Mouse (Mus musculus): Measurements from ENCODE around the gene Slc22a23. TPM values are rescaled to one million over a fixed set of nuclear protein-coding genes. Genes with fewer than 3 reads are reported as not detected.

Gene Slc22a23
- total RNA-seq, 2 experiments from 2014 or later = 7.8 to 8.9 TPM

DNA sequence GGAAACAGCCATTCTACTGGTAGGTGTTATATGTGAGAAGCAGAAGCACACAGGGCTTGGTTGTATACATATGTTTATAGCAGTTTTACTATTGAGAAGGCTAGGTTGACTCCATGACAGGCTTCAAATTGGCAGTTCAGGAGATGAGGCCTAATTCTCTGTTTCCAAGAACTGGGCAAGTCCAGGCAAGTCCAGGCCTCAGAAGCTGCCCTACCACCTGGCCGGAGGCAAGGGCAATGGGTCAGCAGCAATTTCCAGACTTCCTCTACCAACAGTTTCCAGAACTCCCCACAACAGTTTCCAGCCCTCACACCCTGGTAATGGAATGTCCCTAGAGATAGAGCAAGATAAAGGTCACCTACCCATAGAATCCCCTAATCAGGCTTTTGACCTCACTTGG, 185.1 kb downstream of the Slc22a23 start:
- DNase-seq = no peak

DNA sequence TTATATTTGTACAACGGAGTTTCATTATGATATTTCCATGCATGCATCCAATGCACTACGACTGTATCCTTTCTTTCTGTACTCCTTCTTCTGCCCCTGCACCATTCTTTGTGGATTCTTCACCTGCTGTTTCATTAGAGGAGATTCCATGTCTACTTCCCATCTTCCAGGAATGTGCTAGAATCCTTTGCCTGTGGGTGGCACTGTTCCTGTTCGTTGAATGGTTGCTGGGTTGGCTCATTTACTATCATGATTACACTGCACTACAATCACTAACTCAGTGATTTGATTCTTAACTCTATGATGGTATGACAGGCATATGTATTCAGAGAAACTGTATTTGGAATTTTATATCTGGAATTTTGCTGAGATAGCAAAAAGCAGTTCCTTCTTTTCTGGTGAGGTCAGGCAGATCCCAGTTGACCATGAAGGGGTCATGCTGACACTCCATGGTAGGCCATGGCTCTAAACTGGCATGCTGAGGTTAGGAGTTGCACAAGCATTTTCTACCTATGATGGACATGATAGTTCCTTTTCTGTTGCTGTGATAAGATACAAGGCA, 187.3 kb downstream of the Slc22a23 start:
- DNase-seq = no peak

DNA sequence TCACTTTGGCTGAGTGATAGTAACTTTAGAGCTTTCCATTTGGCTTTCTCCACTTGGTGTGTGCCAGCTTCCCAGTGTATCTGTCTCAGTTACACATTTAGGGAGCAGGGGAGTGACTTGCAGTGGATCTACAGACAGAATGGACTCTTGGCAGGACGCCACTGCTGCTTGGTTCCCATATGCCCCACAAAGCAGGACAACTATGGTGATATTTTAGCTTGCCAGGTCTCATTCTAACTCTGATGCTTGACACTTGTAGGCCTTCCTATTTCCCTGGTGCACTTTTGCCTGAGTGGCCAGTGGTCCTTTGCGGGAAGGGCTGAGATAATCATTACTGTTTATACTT, 188.2 kb downstream of the Slc22a23 start:
- no peak for DNase-seq

DNA sequence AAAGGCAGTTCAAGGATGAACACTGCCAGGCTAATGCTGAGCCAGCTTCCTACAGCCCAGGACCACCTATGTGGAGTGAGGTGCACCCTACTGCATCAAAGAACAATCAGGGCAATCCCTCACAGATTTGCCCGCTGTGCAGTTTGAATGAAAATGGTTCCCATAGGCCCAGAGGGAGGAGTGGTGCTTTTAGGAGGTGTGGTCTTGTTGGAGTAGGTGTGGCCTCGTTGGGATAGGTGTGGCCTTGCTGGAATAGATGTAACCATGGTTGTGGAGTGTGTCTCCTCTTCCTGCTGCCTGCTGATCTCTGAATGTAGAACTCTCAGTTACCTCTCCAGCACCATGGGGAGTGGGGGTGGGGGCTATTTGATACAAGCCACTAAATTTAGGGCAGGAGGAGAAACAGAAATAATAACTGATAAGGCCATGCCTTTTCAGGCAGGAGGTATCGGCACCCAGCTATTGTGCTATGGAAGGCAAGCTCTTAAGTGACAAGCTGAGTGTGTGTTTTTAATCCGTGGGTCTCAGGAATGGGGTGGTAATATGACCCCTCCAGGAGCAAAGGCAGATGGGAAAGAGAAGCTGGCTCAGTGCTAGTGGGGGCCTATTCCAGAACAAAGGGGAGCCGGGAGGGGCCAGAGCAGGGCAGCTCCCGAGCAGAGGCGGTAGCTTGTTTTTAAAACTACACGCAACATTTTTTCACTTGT, 188.7 kb downstream of the Slc22a23 start:
- peak in 1 of 2 experiments; percentile 24 for DNase-seq

DNA sequence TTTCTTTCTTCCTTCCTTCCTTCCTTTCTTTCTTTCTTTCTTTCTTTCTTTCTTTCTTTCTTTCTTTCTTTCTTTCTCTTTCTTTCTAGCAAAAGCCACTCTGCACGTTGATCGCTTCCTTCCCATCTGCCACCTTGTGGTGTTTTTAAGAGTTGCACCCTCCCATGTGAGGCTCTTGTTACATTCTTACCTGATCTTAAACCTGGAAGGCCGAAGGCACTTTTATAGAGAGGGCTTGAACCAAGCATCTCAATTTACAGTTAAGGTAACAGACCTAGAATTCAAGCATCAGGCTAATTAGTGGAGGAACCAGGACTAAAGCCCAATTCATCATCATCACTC, 190.1 kb downstream of the Slc22a23 start:
- peak; percentile 44 to 72 for DNase-seq

DNA sequence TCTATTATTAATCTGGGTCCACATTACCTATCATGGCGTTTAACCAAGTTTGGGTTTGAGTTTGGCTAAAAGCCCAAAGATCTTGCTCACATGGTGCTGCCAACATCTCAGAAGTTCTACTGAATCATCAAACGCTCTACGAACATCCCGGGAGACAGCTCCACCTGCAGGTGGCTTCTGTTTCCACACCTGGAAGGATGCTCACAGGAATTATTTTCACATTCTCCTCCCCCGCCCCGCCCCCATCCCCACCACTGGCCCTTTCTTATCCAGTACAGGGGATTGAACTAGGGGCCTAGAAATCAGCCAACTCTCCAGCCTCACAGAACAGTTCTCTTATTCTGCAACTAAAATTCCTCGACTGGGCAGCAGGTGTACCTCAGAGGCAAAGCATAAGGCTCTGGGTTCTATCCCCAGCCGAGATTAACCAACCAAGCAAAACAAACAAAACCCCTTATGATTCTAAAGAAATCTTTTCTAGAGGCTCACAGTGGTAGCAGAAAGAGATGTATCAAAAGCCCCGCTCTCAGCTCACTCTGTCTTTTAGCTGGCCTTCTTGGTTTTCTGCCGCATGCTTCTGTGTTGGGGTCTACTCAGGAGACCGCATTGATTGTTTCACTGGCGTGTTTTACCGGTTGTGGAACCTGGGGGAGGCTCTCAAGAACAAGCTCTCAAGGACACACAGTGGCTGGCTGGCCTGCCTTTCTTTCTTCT, 190.6 kb downstream of the Slc22a23 start:
- DNase-seq = peak; percentile 71 to 81

DNA sequence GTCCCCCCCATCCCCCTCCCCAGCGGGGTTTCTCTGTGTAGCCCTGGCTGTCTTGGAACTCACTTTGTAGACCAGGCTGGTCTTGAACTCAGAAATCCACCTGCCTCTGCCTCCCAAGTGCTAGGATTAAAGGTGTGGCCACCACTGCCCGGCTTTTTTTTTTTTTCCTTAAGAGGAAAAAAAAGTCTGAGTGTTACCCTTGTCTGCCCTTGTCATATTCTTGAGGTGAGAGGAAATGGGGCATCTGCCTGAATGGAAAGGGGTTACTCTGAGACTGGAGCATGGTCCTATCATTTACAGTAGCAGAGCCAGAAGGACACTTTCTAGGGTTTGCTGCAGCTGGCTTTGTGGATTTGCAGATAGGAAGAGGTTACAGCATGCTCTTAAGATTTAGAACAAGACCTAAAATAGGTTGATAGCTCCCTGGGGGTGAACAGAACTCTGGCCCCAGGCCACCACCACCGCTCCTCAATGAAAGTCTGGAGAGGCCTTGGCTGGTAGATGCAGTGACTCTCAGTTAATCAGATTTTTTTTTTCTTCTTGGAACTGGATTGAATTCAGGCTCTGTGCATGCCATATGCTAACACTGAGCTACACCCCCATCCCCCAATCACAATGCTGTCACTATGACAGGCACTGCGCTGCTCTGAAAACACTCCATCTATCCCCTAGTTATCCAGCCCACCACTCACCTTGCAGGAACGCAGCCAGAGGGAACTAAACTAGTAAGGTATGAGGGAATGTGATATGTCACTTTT, 191.5 kb downstream of the Slc22a23 start:
- DNase-seq = peak in 1 of 2 experiments; percentile 32

DNA sequence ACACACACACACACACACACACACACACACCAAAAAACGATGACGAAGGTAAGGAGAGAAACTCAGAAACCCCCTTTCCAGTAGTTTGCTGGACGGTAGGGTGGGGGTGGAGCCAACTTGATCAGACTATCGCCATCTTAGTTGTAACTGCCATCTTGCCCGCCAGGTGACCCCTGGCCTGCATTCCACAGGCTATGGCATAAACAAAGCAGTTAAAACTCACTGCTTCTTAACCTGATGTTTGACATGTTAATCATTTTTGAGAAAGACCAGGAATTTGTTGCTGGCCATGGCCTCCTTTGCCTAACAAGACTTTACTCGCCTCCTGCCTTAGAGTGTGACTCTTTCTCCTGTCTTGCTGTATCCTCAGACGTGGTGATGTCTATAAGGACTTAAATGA, 192.3 kb downstream of the Slc22a23 start:
- no peak for DNase-seq

DNA sequence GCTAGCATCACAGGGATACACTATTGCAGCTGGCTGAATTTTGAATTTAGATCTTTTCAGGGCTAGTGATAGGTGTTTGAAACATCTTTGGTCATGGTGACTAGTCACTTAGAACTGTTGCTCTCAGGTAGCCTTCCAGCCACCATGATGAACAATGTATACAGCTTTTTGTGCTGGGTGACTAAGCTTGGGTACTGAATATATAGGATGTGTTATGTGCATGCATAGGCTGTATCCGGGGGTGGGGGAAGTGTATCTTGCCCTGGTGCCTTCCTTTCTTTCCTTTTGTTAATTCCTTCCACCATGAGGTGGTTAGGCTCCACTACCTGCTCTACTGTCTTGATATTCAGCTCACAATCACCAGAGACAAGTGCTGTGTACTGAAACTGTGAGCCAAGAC, 193.6 kb downstream of the Slc22a23 start:
- no peak for DNase-seq

DNA sequence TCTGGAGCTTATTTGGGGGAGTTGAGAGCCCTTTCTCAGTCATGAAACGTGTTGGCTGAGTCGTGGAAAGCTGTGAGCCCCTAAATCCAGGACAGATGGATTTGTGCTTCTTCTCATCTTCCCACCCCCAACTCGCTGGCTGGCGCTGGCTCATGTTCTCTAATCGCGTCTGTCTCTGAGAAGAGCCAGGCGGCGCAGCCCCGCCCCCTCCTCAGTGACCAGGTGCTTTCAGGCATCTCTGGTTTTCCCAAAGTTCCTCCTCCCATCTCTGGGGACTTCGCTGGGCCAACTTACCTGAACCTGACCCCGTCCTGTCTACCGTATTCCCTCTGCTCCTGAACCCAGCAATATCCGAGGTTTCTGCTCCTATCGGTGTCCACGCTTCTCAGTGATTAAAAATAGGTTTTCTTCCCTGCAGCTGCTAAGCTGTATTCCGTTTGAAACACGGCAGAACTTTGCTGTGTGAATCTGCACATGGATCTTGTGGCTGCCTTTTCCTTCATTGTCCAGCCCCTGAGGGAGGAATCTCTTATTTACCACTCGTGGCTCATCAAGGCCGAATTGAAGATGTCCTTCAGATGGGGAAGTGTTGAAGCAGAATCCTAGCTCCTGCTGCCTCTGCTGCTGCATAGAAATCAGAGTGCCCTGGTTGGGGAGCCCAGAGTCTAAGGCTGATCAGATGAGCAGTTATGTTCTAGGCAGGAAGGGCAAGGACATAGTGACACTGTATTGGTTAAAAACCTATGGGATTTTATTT, 194.5 kb downstream of the Slc22a23 start:
- DNase-seq = peak; percentile 20 to 45

DNA sequence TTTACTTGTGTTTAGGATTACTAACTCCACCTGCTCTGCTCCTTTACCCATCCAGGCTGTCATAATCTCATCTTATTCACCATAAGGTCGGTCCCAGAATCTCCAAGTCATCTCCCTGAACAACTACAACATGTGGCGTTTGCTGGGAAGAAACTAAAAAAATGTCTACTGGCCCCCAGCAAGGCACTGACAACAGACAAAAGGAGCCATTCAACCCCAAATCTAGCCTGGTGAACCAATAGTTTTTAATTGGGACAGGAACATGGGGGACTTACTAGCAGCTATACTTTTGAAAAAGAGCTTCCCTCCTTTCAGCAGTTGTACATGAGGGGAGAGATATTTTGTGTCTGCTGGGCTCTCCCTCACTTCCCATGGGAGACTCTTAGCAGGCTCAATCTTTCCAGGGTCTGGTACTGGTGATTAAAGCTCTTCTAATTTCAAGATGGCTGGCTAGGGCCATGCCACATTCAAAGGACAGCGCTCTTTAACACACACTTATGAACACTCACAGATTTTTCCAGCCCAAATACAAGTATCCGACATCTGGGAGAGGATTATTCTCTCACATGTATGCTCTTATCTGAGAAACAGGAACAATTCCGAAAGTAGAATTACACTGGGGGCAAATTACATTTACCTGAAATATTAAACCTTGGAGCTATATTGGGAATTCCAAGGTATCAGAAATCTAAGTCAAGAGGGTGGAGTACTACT, 195.4 kb downstream of the Slc22a23 start:
- DNase-seq = no peak

DNA sequence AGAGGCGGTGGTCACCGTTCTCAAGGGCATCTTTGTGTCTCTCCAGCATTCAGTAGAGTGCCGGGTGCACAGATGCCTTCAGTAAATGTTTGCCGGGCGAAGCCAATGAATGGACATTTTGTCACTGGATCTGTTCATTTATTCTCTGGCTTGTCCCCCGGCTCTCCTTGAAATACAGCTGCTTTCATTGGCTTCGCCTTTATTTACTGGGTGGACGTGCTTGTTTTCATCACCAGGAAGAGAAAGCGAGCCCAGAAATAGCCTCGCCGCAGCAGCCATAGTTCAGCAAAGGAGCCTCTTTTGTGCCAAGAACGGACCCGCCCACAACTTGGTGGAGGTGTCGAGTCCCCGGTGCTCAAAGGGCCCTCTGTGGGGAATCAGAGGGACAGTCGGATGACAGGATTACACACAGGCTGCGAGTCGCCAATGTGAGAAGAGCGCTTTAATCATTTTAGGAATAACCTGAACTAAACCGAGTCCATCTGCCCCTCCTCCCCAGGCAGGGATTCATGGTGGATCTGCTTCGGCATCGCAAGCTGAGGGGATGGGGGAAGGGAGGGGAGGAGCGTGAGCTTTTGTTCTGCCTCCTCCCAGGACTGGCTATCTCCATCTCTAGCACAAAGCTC, 196.1 kb downstream of the Slc22a23 start:
- peak; percentile 47 to 56 for DNase-seq

DNA sequence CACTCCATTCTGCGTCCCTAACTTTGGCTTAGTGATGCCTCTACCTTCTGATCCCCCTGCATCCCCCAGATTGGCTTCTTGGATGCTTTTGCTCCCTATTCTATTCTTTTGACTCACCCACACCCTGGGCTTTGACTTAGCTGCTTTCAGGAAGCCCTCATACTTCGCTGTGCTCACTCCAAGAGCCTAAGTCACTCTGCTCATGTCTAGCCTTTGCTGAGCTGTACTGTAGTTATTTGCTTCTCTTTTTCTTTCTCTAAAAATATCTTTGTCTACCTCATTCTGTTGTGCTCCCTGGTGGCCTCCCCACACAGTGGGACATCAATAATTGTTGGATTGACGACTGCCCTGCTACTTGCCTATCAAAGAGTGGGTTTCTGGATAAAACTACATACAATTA, 196.8 kb downstream of the Slc22a23 start:
- no peak for DNase-seq

DNA sequence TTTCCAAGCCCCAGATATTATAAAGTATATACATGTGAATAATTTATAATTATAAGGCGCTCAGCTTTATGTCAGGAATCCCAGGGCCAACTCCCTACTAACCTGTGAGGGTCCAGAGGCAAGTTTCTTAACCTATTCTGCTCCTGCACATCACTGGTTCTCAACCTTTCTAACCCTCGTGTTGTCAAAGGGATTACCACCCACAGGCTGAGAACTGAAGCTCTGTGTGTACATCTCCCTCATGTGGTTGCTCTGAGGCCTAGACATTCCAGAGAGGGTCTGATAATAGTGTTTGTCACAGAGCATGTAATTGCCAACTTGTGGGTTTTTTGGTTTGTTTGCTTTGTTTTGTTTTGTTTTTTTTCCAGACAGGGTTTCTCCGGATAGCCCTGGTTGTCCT, 198.1 kb downstream of the Slc22a23 start:
- no peak for DNase-seq

DNA sequence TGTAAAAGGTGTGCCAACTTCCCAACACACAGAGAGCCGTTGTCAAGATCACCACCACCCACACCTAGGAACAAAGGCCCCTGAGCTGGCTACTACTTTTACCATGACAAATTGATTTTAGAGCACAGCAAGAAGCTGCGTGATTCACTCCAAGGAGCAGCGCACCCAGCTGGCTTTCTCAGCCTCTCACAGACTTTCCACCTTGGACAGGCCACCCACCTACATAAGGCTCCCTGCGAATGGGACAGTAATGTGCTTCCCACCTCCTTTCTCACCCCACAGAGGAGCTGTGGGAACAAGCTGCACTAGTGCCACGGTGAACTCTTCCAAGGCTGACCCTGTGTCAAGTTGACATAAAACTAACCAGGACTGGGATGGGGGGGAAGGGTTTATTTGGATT, 201.6 kb downstream of the Slc22a23 start:
- DNase-seq = no peak

DNA sequence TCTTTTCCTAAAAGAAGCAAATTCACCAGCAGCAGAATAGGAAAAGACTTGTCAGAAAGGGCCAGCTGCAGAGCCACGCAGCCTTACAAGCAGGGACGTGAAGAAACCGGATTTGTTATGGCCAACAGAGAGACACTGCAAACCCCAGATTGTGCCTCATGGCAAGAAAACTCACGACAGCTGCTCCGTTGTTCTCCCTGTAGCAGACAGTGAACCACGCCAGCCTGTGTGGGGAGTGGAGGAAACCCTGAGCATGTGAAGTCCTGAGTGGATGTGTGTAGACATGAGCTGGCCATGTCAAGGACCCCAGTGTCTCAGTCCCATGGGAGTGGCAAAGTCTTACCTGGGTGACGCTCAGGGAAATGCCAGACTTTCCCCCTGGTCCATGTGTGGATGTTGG, 208.4 kb downstream of the Slc22a23 start:
- DNase-seq = no peak

DNA sequence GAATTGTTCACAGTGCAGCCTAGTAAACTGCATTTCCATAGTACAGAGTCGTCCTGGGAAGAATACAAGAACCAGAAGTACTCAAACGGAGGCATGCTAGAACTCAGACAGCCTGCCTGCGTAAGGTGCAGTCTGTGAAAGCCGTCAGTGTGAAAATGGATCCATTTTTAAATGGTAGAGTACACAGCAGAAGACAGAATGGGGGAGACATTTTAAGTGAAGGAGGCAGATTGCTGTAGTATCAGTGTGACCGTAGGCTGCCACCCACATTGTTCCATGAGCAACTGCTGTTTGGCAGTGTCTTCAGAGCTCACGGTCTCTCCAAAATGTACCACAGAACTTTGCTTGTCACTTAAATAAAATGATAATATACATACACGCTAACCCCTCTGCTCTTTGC, 210.7 kb downstream of the Slc22a23 start:
- no peak for DNase-seq

DNA sequence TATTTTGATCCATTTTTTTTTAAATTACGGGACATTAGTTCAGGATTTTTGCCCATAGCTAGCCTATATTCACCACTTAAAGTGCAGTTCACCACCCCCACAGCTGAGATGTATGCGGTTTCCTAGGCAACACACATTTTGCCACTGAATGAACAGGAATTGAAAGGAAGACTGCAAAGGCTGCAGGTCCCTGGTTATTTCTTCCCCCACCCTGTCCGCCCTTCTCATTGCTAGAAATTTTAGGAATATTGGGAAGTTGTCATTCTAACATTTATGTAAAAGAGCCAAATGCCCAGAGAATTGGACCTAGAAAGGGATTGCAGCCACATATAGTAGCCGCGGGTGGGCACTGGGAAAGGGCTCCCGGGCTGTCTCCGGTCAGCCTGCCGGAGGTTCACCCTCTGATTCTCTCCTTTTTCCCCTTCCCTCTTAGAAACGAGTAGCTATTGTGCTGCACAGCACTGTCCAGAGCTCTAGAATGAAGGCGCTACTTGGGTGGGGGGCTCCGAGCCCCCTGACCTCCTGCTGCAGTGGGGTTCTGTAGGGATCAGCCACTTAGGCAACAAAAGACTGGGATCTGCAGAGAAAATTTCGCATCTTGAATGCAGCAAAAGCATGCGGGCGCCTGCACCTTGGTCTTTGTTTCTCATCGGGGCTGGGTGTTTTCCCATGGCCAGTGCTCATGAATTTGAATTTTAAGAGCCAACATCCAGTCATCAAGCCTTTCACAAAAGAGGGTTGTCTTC, 211.5 kb downstream of the Slc22a23 start:
- no peak for DNase-seq

DNA sequence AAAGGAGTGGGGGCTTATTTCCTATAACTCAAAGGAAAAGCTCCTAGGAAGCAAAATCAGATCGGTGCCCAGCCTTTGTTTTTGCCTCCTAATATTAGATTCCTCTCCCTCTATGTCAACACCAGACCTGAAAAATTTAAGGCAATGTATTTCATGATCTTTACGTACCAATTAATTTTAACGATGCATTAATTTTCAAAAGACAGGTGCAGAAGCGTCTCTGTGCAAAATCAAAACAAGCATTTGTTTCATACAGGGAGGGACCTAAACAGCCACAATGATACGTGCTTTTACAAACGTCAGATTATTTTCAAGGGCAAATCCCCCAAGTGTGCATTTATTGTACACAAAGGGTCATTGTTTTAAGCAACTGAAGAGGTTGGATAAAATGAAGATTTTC, 212.1 kb downstream of the Slc22a23 start:
- no peak for DNase-seq

DNA sequence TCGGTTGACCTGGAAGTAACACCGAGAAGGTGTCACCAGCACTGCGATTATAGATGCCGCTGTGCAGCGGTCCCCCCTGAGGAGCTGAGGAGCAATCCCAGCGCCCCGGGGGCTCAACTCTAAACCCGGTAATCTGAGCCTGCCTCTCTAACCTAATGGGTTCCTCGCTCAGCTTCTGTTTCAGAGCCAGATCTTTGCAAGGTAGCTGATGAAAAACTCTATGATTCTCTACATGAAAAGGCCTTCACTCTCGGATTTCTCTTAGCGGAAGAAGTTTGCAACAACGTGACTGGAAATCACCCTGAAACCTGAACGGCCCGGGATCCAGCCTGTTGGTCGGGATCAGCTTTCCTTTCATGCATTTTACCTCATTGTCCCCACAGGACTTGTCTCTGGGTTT, 212.7 kb downstream of the Slc22a23 start:
- no peak for DNase-seq
